Mouse (Mus musculus): ENCODE results near the gene Disp2. TPM values are rescaled to one million over a fixed set of nuclear protein-coding genes. Genes with fewer than 3 reads are reported as not detected.

The Disp2 gene
- total RNA-seq, 2 experiments from 2014 or later, result 0.07 to 0.10 TPM

GRCm38 (mm10) chr2:118844427-118844826, 64.9 kb downstream of the Disp2 start:
- no peak for DNase-seq

GRCm38 (mm10) chr2:118846246-118846645, 66.7 kb downstream of the Disp2 start:
- DNase-seq, result no peak

- no peak for DNase-seq
These were observed 72.2 kb downstream of the Disp2 start for GRCm38 (mm10) chr2:118851756-118852155.

Other genes with a start within 250 kb of the Disp2 start
- gene Bmf, start 230.0 kb upstream of the Disp2 start, total RNA-seq (2021), result 1 to 10 TPM; 4.2 to 7.6 TPM
- 10 to 100 TPM; 39.5 to 50.3 TPM for gene Bub1b, start 181.5 kb upstream of the Disp2 start, total RNA-seq (2021)
- 10 to 100 TPM; 14.0 to 14.2 TPM for gene Pak6, start 116.4 kb upstream of the Disp2 start, total RNA-seq (2021)
- gene Ankrd63, start 75.8 kb upstream of the Disp2 start, total RNA-seq (2021), result 1 to 10 TPM; 1.3 to 1.4 TPM
- 1 to 10 TPM; 1.3 to 1.7 TPM for gene Plcb2, start 51.3 kb upstream of the Disp2 start, total RNA-seq (2021)
- 10 to 100 TPM; 33.9 to 34.9 TPM for gene Inafm2, start 34.0 kb upstream of the Disp2 start, total RNA-seq (2021)
- 1 to 10 TPM; 6.6 to 7.4 TPM for gene Ccdc9b, start 17.1 kb upstream of the Disp2 start, total RNA-seq (2021)
- not detected for gene Phgr1, start 7.0 kb upstream of the Disp2 start, total RNA-seq (2021)
- 10 to 100 TPM; 53.5 to 65.0 TPM for gene Knstrn, start 34.3 kb downstream of the Disp2 start, total RNA-seq (2021)
- 10 to 100 TPM; 92.0 to 92.6 TPM for gene Ivd, start 82.2 kb downstream of the Disp2 start, total RNA-seq (2021)
- 10 to 100 TPM in 1 of 2 experiments, 1 to 10 TPM in 1; 9.6 to 10.3 TPM for gene Bahd1, start 120.7 kb downstream of the Disp2 start, total RNA-seq (2021)
- gene Chst14, start 146.8 kb downstream of the Disp2 start, total RNA-seq (2021), result 10 to 100 TPM; 15.0 to 15.4 TPM
- gene Ccdc32, start 249.7 kb downstream of the Disp2 start, total RNA-seq (2021), result 10 to 100 TPM; 11.6 to 14.6 TPM

Data from heart, postnatal 4 days (tissue).